Mouse (Mus musculus) kidney, postnatal 25 days (tissue): ENCODE measurements around the gene Esrra.

Experiments used
- DNase-seq, 2 experiments: peaks; one replicate each; pipeline ENCODE4 v3.0.0; 2021; ENCODE audit warnings: mixed read lengths in 2 of 2

Esrra gene

DNA sequence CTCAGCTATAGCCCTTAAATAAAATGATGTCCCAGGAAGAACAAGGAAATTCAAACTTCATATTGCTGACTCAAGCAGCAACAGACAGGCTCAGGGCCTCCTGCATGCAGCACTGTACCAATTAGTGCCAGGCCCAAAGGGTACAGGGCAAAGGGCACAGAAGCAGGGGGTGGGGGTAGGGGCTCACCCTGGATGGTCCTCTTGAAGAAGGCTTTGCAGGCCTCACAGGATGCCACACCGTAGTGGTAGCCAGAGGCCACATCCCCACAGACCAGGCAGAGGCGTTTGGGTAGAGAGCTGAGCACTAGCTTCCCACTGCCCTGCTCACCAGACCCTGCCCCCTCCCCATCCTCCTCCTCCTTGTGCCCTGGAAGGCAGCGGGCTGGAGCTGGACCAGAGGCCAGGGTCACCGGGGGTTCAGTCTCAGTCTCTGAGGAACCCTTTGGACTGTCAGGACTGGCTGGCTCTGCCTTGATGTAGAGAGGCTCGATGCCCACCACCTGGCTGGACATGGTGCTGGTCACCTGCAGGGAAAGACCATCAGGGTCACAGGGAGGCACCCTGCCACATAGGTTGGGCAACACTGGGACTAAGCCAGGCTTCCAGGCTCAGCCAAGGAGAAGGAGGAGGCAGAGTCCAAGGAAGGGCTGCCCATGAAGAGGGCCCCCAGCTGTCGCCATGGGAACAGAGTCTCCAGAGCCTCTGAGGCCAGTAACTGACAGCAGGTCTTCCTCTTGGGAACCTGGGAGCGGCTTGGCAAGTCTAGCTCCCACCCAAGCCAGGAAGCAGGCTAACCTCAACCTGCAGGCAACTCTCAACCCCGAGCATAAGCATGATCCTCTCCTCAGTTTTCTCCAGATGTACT, 1.5 kb downstream of the Esrra start:
- DNase-seq: peak; percentile 79 to 94

DNA sequence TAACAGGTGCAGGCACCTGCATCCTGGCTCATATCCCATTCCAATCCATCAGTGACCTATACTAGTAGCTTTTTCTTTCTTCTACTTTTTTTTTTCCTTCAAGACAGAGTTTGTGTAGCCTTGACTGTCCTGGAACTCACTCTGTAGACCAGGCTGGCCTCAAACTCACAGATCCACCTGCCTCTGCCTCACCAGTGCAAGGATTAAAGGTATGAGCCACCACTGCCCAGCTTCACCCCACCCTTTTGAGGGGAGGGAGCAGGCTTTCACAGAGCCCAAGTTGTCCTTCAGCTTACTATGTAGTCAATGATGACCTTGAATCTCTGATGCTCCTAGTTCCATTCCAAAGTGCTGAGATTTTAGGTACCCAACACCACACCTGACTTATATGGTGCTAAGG, 2.2 kb downstream of the Esrra start:
- no peak for DNase-seq

DNA sequence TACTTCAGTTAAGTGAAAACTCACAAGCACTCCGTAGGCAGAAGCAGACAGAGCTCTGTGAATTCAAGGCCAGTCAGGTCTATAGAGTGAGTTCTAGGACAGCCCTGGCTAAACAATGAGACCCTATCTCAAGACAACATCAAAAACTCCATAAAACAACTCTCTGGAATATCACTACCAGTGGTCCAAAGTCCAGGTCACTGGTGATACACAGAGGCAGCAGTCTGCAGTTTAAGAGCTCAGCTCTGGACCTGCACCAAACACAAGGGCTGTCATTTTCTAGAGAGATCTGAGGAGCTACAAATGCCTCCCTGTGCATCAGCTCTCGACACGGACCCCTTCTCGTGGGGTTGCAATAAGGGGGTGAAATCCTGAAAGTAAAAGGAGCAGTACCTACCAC, 3.3 kb downstream of the Esrra start:
- no peak for DNase-seq

DNA sequence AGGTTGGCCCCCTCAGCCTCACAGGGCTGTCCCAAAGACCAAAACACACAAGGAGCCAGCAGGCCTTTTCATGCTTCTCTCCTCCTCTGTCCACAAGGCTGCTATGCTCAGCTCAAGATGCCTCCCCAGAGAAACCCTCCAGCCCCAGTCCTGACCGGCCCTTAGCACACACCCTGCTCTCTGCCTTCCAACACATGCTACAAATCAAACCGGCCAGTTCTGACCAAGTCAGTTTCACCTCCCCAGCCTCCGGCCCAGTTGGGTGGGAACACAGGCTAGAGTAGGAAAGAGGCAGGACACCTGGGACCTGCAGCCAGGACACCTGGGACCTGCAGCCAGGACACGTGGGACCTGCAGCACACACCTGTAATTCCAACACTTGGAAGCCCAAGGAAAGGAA, 5.1 kb downstream of the Esrra start:
- DNase-seq: peak in 1 of 2 experiments; percentile 48

DNA sequence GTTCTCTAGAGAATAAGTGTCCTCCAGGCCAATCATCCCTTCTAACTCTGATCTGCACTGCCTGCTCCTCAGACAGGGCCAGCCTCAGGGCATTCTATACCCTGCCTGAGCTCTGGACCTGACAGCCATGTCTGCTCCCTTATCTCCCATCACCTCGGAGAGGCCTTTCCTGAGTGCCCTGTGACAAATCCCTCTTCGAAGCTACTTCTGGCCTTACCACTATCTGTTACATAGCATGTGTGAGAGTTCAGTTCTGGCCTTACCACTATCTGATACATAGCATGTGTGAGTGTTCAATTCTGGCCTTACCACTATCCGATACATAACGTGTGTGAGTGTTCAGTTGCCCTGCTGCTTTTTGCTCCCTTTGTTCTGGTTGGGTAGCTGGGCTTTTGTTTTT, 6.3 kb downstream of the Esrra start:
- peak in 1 of 2 experiments; percentile 23 for DNase-seq

DNA sequence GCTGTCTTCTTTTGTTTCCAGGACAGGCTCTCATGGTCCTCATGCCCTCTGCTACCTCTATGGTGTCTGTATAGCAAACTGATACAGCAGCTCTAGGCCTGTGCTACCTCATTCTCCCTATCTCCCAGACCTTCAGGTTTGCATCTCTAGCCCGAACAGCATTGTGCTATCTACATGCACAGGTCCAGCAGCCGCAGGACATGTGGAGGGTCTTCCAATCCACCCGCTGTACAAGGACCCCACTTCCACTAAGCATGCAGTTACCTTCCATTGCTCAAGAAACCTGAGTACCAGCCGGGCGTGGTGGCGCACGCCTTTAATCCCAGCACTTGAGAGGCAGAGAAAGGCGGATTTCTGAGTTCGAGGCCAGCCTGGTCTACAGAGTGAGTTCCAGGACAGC, 7.1 kb downstream of the Esrra start:
- peak in 1 of 2 experiments; percentile 31 for DNase-seq

DNA sequence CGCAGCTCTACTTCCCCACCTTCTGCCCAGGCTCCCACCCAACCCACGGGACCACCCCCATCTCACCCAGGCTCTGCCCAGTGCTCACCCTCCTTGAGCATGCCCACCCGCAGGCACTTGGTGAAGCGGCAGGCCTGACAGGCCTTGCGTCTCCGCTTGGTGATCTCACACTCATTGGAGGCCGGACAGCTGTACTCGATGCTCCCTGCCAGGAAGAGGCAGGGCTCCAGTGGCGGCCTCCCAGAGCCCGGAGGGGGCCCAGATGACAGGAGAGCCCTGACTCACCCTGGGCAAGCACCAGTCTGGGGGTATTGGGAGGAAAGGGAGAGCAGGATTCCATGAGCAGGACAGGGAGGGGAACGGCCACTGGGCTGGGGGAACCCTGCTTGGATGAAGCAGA, 7.6 kb downstream of the Esrra start:
- peak in 1 of 2 experiments; percentile 35 for DNase-seq

DNA sequence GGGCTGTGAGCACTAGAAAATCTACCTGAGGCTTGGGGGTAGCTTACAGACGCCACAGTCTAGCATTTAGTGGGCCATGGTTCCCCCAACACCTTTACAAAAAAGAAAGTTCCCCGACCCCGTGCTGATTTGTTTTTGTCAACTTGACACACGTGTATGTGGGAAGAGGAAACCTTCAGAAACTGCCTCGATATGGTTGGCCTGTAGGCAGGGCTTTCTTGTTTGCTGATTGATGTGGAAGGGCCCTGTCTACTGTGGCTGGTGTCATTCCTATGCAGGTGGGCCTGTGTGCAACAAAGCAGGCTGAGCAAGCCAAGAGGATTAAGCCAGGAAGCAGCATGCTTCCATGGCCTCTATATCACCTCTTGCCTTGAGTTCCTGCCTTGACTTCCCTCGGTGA, 8.6 kb downstream of the Esrra start:
- peak in 1 of 2 experiments; percentile 16 for DNase-seq

DNA sequence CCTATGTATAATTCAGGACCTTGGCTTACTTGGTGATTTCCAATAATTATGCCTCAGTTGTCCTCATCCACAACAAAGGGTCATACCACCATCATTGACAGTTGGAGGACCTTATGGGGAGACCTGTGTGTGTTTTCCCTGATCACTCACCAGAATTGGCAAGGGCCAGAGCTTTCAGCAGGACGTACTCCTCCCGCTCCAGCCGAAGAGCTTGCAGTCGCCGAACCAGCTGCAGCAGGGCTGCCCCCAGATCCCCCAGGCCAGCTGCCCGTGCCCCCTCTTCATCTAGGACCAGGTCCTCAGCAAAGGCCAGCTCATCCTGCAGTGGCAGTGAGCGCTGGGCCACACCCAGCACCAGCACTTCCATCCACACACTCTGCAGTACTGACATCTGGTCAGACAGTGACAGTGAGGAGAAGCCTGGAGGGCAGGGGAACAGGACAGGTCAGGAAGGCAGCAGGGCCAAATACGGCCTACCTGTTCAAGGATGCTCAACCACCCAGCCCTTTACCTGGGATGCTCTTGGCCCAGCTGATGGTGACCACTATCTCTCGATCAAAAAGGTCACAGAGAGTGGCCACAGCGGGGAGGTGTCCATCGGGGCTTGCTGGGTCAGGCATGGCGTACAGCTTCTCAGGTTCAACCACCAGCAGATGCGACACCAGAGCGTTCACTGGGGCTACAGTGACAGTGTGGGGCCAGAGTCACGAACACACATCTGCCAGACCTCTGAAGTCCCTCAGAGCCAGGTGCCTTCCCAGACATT, 9.2 kb downstream of the Esrra start:
- peak in 1 of 2 experiments; percentile 45 for DNase-seq

DNA sequence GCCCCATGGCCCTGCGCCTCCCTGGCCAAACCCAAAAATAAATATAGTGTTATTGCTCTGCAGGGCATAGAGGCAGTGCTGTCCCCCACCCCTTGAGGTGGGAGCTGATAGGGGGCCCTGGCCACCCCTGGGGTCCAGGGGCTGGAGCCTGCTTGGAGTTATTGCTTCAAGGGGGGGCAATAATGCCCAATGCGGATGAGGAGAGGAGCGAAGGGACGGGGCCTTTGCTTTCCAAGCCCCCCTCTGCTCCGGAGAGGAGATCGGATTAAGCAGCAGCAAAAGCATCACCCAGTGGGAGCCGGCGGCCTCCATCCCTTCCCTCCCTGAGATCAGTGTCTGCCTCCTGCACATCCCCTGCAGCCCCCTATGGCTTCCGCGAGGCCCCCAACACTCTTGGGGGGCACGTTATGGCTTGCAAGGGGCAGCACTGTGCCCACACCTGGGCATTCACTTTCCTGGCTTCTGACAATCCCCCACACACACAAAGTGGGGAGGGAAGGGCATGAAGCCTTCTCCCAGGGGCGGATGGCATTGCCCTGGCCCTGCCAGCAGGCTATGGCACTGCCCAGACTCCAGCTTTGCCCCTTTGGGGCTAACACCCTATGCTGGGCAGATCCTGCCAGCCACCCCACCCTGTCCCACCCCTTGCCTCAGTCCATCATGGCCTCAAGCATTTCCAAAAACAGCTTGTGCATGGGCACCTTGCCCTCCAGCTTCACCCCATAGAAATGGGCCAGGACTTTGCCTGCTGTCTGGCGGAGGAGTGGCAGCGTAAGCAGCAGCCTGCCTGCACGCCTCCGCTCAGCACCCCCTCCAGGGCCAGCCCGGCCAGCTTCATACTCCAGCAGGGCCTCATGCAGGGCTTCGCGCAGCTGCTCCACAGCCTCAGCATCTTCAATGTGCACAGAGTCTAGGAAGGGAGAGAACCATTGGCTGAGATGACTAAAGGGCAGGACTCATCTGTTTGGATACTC, 10.2 kb downstream of the Esrra start:
- DNase-seq: peak in 1 of 2 experiments; percentile 51

DNA sequence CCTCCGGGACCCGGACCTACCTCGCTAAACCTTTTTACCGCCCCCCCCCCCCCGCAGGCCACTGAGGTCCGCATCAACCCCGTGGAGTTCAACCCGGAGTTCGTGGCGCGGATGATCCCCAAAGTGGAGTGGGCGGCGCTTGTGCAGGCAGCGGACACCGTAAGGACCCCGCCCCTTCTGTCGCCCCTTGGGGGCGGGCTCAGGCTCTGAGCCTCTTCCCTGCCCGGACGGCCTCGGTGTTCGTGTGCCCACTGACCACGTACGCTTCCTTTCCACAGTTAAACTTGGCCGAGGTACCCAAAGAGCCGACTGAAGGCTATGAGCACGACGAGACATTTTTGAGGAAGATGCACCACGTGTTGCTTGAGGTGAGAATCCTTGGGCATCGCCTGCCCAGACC, 11.3 kb downstream of the Esrra start:
- peak; percentile 58 to 84 for DNase-seq

DNA sequence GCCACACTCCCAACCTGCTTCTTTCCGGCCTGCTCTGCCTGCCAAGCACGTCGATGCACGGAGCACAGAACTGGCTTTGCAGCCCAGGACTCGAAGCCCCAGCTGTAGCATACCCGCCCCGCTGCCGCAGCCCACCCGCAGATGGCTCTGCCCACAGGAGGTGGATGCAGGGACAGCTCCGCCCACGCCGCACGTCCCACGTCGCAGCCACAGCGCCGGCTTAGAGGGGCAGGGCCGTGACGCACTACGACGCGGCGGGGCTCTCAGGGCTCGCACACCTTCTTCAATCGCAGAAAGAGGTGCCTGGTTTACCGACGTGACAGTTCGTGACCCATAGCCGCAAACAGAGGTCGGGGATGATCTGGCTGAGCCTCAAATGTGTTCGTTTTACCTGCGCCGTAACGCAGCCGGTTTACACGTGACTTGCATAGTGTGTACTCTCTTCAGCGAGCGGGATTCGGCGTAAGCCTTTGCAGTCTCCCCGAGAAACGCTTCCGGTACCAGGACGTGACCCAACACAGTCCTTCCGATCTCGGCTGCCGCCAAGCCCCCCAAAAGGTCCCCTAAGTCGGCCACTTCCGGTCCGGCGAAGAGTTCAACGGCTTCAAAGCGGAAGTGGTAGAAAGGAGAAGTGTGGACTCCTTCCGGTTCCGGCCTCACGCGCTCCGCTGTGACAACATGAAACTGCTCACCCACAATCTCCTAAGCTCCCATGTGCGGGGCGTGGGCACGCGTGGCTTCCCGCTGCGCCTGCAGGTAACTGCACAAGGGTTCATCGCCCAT, 11.9 kb downstream of the Esrra start, which contains the start of the genes Trmt112 and Prdx5:
Gene Trmt112, plus strand, starts transcription at position 192 of the 783 bp plus-strand sequence.
Gene Prdx5, minus strand, starts transcription at position 600 of the 783 bp plus-strand sequence.
- peak; percentile 94 to 98 for DNase-seq

DNA sequence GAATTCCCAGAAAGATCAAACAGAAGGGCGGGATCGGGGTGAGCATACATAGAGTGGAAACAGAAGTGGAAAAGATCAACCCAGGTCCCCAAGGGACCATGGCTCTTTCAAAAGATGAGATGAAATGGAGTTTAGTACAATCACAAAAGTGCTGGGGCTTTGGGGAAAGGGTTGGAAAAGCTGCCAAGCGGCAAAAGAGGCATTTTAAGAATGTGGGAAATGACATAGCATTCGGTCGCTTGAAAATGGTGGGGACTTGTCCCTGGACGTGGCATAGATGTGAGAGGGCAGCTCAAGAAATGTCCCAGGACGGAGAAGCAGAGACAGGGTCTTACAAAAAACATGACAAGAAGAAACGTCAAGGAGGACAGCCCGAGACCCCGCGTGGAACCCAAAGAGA, 12.6 kb downstream of the Esrra start:
- DNase-seq: no peak

DNA sequence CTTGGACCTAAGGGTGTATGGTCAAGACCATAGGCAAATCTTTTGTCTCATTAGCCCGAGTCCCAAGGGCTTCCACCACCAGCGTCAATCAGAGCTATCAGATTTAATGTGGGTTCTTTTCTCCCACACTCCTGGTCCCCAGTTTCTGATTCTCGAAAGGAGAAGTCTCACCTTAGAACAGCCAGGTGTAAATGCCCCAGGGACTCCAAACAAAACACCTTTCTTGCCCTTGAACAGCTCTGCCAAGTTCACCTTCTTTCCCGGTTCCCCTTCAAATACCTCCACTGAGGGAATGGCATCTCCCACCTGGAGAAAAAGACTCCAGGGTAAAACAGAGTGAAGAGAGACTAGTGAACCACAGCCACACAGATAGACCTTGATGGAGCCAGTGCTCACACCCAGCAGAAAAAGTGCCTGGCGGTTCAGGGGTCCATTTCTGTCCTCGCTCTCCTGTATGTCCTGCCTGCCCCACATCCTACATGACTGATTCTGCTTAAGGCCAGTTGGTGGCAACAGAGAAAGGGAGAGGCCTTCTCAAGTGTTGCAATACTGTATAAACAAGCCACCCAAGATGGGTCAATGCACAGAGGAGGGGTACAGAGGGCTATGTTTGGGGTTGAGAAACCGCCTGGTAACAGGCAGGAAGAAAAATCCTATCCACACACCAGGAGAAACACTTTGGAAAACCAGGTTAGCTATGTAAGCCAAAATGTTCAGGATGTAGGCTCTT, 13.6 kb downstream of the Esrra start:
- peak in 1 of 2 experiments; percentile 58 for DNase-seq

DNA sequence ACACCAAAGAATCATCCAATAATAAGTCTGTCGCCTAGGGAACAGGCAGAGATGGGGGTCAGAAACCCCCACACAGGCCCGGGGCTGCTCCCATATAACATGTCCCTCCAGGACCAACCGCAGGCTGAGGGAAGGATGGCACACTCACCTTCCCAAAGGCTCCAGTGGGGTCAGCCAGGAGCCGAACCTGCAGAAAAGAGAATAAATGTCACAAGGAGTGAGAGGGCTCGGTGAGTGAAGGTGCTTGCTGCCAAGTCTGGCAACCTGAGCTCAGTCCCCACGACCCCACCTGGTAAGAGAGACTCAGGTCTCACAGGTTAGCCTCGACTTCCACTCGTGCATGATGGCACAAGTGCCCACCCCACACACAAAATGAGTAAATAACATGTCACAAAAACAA, 14.5 kb downstream of the Esrra start:
- no peak for DNase-seq

DNA sequence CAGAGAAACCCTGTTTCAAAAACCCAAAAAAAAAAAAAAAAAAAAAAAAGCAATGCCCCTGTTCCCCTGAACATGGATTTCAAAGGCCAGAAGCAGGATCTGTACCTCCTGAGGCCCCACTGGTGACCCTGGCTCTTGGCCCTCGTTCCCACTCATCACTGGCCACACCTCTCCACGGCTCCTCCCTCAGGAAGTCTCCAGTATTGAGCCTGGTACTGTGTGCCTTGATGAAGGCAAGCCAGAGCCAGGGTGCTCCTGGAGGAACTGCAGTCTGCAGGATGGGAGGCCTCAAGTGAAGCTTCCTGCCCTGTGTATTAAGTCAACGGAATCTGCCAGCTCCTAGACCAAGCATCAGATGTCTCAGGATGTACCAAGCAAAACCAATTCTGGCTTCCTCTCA, 15.4 kb downstream of the Esrra start:
- peak; percentile 62 to 78 for DNase-seq

DNA sequence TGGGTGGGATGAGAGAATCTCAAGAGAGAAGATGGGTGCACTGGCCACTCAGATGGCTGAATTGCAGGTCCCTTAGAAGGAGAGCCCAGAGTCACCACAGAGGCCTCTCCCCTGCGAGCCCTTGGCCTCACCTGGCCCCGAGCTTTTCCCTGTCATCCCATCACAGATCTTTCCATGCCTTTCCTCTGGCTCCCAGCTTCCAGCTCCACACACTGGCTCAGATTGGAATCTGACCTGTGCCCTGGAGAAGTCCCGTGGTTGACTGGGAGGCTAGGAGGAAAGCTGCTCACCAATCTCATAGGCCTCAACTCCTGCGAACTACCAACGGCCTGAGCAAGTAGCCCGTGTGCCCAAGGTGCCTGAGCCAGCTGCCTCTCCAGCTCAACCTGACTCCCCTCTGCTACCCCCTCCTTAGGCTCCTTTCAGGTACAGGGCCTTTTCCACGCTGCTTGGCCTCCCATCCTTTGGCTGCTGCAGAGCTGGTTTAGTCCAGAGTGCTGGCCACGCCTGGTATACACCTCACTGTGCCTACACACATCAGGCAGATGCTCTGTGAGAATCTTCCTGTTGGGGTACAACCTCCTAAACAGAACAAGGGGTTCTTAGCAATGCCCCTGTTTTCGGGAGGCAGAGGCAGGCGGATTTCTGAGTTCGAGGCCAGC, 16.0 kb downstream of the Esrra start:
- peak in 1 of 2 experiments; percentile 71 for DNase-seq

DNA sequence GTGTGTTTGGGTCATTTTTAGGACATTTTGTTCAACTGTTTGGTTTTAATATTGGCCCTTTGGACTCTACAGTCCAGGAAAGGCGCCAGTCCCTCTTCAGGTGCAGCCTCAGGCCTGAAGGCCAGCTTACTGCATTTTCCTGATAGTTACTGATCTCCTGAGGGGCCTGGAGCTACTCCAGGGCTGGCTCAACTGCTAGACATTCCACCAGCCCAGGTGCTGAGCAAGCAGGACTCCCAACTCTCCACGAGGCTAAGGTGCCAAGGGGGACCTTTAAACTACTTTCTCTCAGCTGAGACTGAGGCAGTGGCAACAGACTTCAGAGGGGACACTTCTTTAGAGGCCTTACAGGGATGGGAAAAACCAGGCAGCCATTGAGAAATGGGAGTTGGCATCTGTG, 16.8 kb downstream of the Esrra start:
- DNase-seq: peak; percentile 85 to 93

DNA sequence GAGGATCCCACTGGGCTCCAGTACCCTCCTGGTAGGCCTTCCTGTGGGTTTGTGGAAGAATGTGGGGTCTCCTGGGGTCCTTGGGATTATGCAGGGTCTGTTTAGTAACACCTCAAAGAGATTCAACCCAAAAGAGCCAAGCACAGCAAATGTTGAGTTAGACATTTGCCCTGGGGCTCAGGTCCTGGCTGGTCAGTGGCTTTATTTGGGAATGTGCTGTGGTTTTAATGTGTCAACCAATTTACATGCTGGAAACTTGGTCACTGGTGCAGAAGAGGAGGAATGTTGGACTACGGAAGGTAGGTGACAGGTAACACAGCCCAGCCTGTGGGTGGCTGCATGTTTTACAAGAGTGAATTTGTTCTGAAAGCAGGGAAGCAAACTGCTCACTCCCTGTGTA, 18.6 kb downstream of the Esrra start:
- peak; percentile 60 to 72 for DNase-seq

DNA sequence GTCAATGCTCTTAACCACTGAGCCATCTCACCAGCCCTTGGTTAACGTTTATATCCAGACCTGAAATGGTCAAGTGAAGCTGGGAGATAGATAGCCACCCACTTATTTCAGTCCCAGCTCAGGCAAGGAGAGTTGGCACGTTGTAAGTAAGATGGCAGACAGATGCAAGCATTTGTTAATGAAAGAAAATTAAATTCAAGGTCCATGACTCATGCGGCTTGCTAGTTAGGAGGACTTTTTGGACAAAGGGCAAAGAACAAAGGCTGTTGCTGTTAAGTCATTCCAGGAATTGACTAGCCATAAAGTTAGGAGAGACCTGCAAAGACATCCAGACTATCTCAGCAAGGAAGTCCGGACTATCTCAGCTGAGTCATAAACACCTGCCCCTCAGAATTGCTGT, 22.0 kb downstream of the Esrra start:
- peak in 1 of 2 experiments; percentile 24 for DNase-seq
